Mouse (Mus musculus) small intestine, adult 2 months (tissue): ENCODE measurements around the gene Fam57b. TPM values are rescaled to one million over a fixed set of nuclear protein-coding genes. Genes with fewer than 3 reads are reported as not detected.

Experiments
- H3K27ac ChIP-seq: fragments of 200-500 bp; 2 replicates; pipeline ENCODE4 v1.5.1; 2012; ENCODE audit warnings: low read depth, low read length, control low read depth, inconsistent platforms; ENCODE audit not compliant: insufficient read depth
- H3K27me3 ChIP-seq: fragments of 200-500 bp; 2 replicates; pipeline ENCODE4 v1.6.1; 2012; ENCODE audit warnings: mild to moderate bottlenecking, moderate library complexity, low read length, inconsistent platforms; ENCODE audit not compliant: control insufficient read depth, insufficient read depth
- H3K36me3 ChIP-seq: fragments of 200-500 bp; 2 replicates; pipeline ENCODE4 v1.6.1; 2012; ENCODE audit warnings: mild to moderate bottlenecking, low read length, control low read depth, inconsistent platforms; ENCODE audit not compliant: control insufficient read depth, insufficient read depth
- H3K4me1 ChIP-seq: fragments of 200-500 bp; 2 replicates; pipeline ENCODE4 v1.6.1; 2012; ENCODE audit warnings: low read length, inconsistent platforms, mixed read lengths; ENCODE audit not compliant: control insufficient read depth, insufficient read depth, insufficient read length
- H3K4me3 ChIP-seq: fragments of 200-500 bp; 2 replicates; pipeline ENCODE4 v1.5.1; 2012; ENCODE audit warnings: low read depth, mild to moderate bottlenecking, control low read depth, inconsistent platforms, low read length, moderate library complexity
- CTCF ChIP-seq: fragments of 200-500 bp; IDR thresholded peaks from 2 replicates; pipeline ENCODE4 v1.5.1; 2012; ENCODE audit warnings: low read depth, mild to moderate bottlenecking, control low read depth, inconsistent platforms, low read length, moderate library complexity, mixed read lengths; ENCODE audit not compliant: insufficient replicate concordance, insufficient read length; ENCODE audit errors: extremely low read depth
- POLR2A ChIP-seq: fragments of 200-500 bp; IDR thresholded peaks from 2 replicates; pipeline ENCODE4 v1.6.1; 2012; ENCODE audit warnings: low read depth, mild to moderate bottlenecking, control low read depth, inconsistent platforms, low read length, moderate library complexity
- WGBS: fragments of 180-500 bp; shearing (Covaris S2); methylation state at CpG from one replicate; pipeline ENCODE4 v1.1.7; 2018; 5-methylcytosine and 5-hydroxymethylcytosine counted together
- polyA plus RNA-seq: library from polyadenylated mRNA; depleted of rRNA; stranded (reverse); fragments of >200 nt; gene quantifications from 2 replicates; pipeline ENCODE4 v1.2.3, GENCODE M21; 2012

Gene Fam57b
- polyA plus RNA-seq, 1 experiment: 4.1 TPM

- Histone ChIP-seq H3K36me3 (peaks cover 41% of the 10 kb centered on the region), H3K27me3 (no peaks in the 10 kb centered on the region), H3K4me1 (peaks cover 10% of the 10 kb centered on the region), H3K4me3 (no peak overlapping the region), H3K27ac (peak overlapping the region; percentile 28; the same call in 1 of the 2 replicates)
- WGBS: 85% methylated on average over 4 of the region's 4 CpGs
- TF ChIP-seq POLR2A (no peak), CTCF (no peak)
Observed at GRCm38 (mm10) chr7:126793456-126794270, 3.8 kb upstream of the Fam57b start.

- no peak for TF ChIP-seq CTCF
- TF ChIP-seq POLR2A: no peak
- WGBS: 62% methylated on average over 4 of the region's 4 CpGs
- no peak overlapping the region for H3K27ac ChIP-seq
Observed at GRCm38 (mm10) chr7:126794271-126794605, 3.2 kb upstream of the Fam57b start.

GRCm38 (mm10) chr7:126795387-126796317 is 1.8 kb upstream of the Fam57b start:
- no peak overlapping the region for H3K27ac ChIP-seq
- 89% methylated on average over 16 of the region's 16 CpGs for WGBS
- H3K36me3 ChIP-seq: peaks cover 26% of the 10 kb centered on the region
- peaks cover 16% of the 10 kb centered on the region for H3K4me1 ChIP-seq
- TF ChIP-seq POLR2A (no peak), CTCF (no peak)
- no peaks in the 10 kb centered on the region for H3K27me3 ChIP-seq
- no peak overlapping the region for H3K4me3 ChIP-seq

More at GRCm38 (mm10) chr7:126794271-126794605, 3.2 kb upstream of the Fam57b start:
- Histone ChIP-seq H3K36me3 (peaks cover 35% of the 10 kb centered on the region), H3K4me3 (no peak overlapping the region), H3K4me1 (peaks cover 10% of the 10 kb centered on the region), H3K27me3 (no peaks in the 10 kb centered on the region)

GRCm38 (mm10) chr7:126796350-126796932 is 1.0 kb upstream of the Fam57b start:
- TF ChIP-seq POLR2A (no peak), CTCF (0 out of 2 replicates have a peak, but pooled peaks have one; percentile 5)
- H3K27ac ChIP-seq: no peak overlapping the region
- WGBS: 66% methylated on average over 8 of the region's 8 CpGs
- H3K4me1 ChIP-seq: peaks cover 14% of the 10 kb centered on the region
- H3K36me3 ChIP-seq: peaks cover 26% of the 10 kb centered on the region
- H3K27me3 ChIP-seq: no peaks in the 10 kb centered on the region
- H3K4me3 ChIP-seq: no peak overlapping the region

GRCm38 (mm10) chr7:126798127-126799049 is 920 bp downstream of the Fam57b start:
- Histone ChIP-seq H3K4me1 (peaks cover 14% of the 10 kb centered on the region), H3K27me3 (no peaks in the 10 kb centered on the region), H3K36me3 (peaks cover 26% of the 10 kb centered on the region), H3K27ac (peak overlapping the region; percentile 89), H3K4me3 (peak overlapping the region; percentile 75)
- no peak for TF ChIP-seq CTCF
- TF ChIP-seq POLR2A: no peak
- under 1% methylated on average over 40 of the region's 40 CpGs for WGBS

GRCm38 (mm10) chr7:126799050-126799467 is 1.6 kb downstream of the Fam57b start:
- H3K4me3 ChIP-seq: peak overlapping the region; percentile 75
- H3K4me1 ChIP-seq: peaks cover 14% of the 10 kb centered on the region
- under 1% methylated on average over 36 of the region's 36 CpGs for WGBS
- H3K27me3 ChIP-seq: no peaks in the 10 kb centered on the region
- H3K27ac ChIP-seq: peak overlapping the region; percentile 98
- TF ChIP-seq CTCF: no peak
- TF ChIP-seq POLR2A: peak; percentile 88
- peaks cover 26% of the 10 kb centered on the region for H3K36me3 ChIP-seq
